Mouse (Mus musculus) intestine, postnatal 0 days (tissue): ENCODE results near the gene Grin2a. TPM values are rescaled to one million over a fixed set of nuclear protein-coding genes. Genes with fewer than 3 reads are reported as not detected.

Experiments
- ATAC-seq: fragments of 200-750 bp; cut with Nextera tagmentation; 2 replicates; pipeline ENCODE4 v1.8.0; 2017; ENCODE audit warnings: mild to moderate bottlenecking, moderate TSS enrichment, moderate library complexity
- H3K27ac ChIP-seq: fragments of 300-500 bp; sonication (generic); 2 replicates; pipeline ENCODE4 v1.5.1; 2014; ENCODE audit warnings: mild to moderate bottlenecking, low read depth, low read length, moderate library complexity
- H3K27me3 ChIP-seq: fragments of 300-500 bp; sonication (generic); replicated peaks from 2 replicates; pipeline ENCODE4 v1.6.1; 2014; ENCODE audit warnings: low read length, mixed read lengths; ENCODE audit not compliant: control insufficient read depth, insufficient read depth
- H3K36me3 ChIP-seq: fragments of 300-500 bp; sonication (generic); 2 replicates; pipeline ENCODE4 v1.6.1; 2014; ENCODE audit warnings: mild to moderate bottlenecking, moderate library complexity; ENCODE audit not compliant: control insufficient read depth, insufficient read depth
- H3K4me1 ChIP-seq: fragments of 300-500 bp; sonication (generic); replicated peaks from 2 replicates; pipeline ENCODE4 v1.6.1; 2014; ENCODE audit warnings: antibody characterized with exemption, low read length, mixed read lengths; ENCODE audit not compliant: control insufficient read depth, insufficient read depth
- H3K4me2 ChIP-seq: fragments of 300-500 bp; sonication (generic); replicated peaks from 2 replicates; pipeline ENCODE4 v1.6.1; 2014; ENCODE audit warnings: low read depth, mild to moderate bottlenecking, moderate library complexity
- H3K4me3 ChIP-seq: fragments of 300-500 bp; sonication (generic); 2 replicates; pipeline ENCODE4 v1.5.1; 2014; ENCODE audit warnings: low read depth, low read length
- H3K9ac ChIP-seq: fragments of 300-500 bp; sonication (generic); 2 replicates; pipeline ENCODE4 v1.6.1; 2014; ENCODE audit warnings: mild to moderate bottlenecking, low read depth, low read length
- H3K9me3 ChIP-seq: fragments of 300-500 bp; sonication (generic); 2 replicates; pipeline ENCODE4 v1.6.1; 2016; ENCODE audit warnings: mixed run types; ENCODE audit not compliant: control insufficient read depth
- CTCF ChIP-seq: sonication (generic); IDR thresholded peaks from 2 replicates; pipeline ENCODE4 v1.5.1; 2016; ENCODE audit warnings: low read depth, mild to moderate bottlenecking, control low read depth, antibody characterized with exemption, moderate library complexity
- WGBS: fragments of 180-500 bp; shearing (Covaris S2); extraction: QIAGEN DNeasy Blood & Tissue Kit; methylation state at CpG from one replicate; pipeline ENCODE4 v1.1.7; 2014; 5-methylcytosine and 5-hydroxymethylcytosine counted together
- polyA plus RNA-seq: library from polyadenylated mRNA; unstranded; fragments of >200 nt; fragmentation: Nextera tagmentation; extraction: Ambion mirVana; gene quantifications from 2 replicates; pipeline ENCODE4 v1.2.1, GENCODE M21; 2015

Gene Grin2a
- polyA plus RNA-seq, 1 experiment from 2014 or later, result not detected

DNA sequence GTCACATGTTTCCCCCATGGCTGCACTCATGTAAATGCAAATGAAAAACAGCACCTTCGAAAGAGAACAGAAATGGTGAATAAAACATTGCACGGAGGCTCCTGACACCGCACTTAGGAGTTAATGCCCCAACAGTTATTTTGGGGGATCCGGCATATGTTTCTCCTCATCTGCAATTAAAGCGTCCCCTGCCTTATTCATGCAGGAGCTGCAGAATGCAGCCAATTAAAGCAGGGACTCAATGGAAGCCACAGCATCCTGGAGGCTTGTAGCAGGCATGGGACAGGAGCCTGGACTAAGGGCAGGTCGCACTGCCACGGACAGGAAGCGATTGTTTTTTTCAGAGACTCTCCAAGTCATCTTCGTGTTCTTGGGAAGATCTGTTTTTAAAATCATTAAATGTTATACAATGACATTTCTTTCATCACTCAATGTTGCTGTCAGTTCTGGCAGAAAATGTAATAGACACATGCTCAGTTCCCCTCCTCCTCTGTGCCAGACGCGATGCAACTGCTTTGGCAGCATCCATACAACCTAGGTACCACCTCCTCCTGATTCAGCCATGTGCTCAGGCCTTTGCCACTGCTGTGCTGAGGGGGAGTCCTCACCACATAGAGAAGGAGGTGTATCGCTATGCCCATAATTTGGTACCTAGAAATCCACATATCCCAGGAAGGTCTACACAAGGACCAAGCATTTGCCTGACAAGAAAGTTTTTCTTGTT lies 143.9 kb downstream of the Grin2a start:
- TF ChIP-seq CTCF, result no peak
- H3K9ac ChIP-seq, result no peak overlapping the region
- H3K27ac ChIP-seq, result no peak overlapping the region
- H3K9me3 ChIP-seq, result no peaks in the 10 kb centered on the region
- ATAC-seq, result no peak
- WGBS, result 87% methylated on average over 12 of the region's 12 CpGs
- H3K27me3 ChIP-seq, result no peaks in the 10 kb centered on the region
- H3K4me1 ChIP-seq, result no peaks in the 10 kb centered on the region
- no peak overlapping the region for H3K4me2 ChIP-seq
- no peaks in the 10 kb centered on the region for H3K36me3 ChIP-seq
- no peak overlapping the region for H3K4me3 ChIP-seq

DNA sequence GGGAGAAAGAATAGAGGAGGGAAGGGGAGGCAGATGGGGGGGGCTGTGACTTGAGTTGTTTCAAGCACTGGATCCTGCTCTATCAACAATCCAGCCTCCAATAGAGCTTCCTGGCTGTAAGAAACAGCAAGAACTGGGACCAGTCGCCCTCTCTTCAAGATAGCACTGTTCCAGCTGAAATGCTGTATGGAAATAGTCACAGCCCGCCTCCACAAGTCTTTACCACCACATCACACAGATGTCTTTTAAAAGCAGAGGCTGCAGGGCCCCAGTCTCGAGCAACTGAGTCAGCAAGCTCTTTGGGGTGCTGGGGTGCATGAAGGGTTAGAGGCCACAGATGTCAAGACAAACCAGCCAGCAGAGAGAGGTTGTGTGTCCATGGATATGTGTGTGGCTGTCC lies 153.9 kb downstream of the Grin2a start:
- no peak for TF ChIP-seq CTCF
- WGBS, result 50% methylated on average over 3 of the region's 3 CpGs
- H3K9ac ChIP-seq, result no peak overlapping the region
- no peaks in the 10 kb centered on the region for H3K9me3 ChIP-seq
- H3K4me1 ChIP-seq, result no peaks in the 10 kb centered on the region
- H3K4me3 ChIP-seq, result no peak overlapping the region
- no peak for ATAC-seq
- no peaks in the 10 kb centered on the region for H3K36me3 ChIP-seq
- H3K27ac ChIP-seq, result no peak overlapping the region
- no peak overlapping the region for H3K4me2 ChIP-seq
- H3K27me3 ChIP-seq, result no peaks in the 10 kb centered on the region

DNA sequence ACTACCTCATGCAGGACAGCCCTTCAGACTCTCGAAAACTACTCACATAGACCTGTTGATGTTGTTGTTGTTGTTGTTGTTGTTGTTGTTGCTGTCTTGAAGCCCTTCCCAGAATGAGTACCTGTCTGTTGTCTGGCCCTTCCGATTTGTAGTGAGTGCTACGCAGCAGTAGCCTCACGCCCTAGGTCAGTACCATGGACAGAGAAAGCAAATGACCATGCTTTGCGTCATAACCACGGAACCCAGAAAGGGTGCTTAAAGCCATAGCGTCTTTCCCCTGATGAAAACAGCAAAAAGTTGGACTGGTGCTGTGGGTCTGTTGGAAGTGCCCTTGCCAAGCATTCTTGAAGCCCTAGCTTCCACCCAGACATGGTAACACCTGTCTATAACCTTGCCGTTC lies 158.8 kb downstream of the Grin2a start:
- whole genome bisulfite sequencing, result 33% methylated on average over 8 of the region's 8 CpGs

DNA sequence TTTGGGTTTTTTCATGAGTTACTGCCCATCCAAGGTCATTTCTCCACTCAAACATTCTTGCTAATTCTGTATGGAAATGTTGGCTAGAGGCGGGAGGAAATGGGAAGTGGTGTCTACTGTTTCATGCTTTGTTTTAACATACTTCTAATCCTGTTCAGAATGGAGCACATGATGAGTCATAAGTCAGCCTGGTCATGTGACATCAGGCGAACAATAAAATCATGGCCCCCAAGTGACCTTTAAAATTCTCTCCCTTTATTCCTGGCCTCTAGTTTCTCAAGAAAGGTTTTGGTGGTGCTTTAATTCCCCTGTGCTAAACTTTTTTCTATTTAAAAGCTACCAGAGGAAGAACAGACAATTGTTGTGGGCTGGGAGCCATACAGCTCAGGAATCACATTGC lies 161.1 kb downstream of the Grin2a start:
- ATAC-seq, result no peak

More for the DNA sequence above, 158.8 kb downstream of the Grin2a start:
- ATAC-seq, result no peak
- H3K9ac ChIP-seq, result no peak overlapping the region
- no peaks in the 10 kb centered on the region for H3K36me3 ChIP-seq
- H3K4me3 ChIP-seq, result no peak overlapping the region
- no peaks in the 10 kb centered on the region for H3K9me3 ChIP-seq
- TF ChIP-seq CTCF, result no peak
- no peaks in the 10 kb centered on the region for H3K27me3 ChIP-seq
- no peaks in the 10 kb centered on the region for H3K4me1 ChIP-seq
- no peak overlapping the region for H3K4me2 ChIP-seq
- no peak overlapping the region for H3K27ac ChIP-seq

DNA sequence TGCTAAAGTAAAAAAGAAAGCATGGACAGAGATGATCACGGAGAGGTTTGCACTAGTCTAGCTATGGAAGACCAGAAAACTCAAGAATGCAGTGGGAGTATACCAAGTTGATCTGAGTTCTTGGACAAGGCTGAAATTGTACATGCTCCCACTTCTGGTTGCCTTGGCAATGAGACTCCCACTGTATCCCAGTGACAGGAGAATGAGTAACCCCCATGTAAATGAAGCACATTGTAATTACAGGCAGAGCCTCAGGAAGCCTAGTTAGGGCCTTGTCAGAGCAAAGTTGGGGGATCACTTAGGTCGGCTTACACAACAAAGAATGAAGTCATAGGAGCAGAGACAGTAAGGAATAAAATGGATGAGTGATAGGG lies 170.3 kb downstream of the Grin2a start:
- no peaks in the 10 kb centered on the region for H3K4me1 ChIP-seq
- no peaks in the 10 kb centered on the region for H3K27me3 ChIP-seq
- no peaks in the 10 kb centered on the region for H3K36me3 ChIP-seq
- H3K9ac ChIP-seq, result no peak overlapping the region
- no peak overlapping the region for H3K4me2 ChIP-seq
- H3K9me3 ChIP-seq, result no peaks in the 10 kb centered on the region
- no peak for ATAC-seq
- no peak for TF ChIP-seq CTCF
- WGBS, result 75% methylated on average over 2 of the region's 2 CpGs
- H3K4me3 ChIP-seq, result no peak overlapping the region
- H3K27ac ChIP-seq, result no peak overlapping the region

More for the DNA sequence above, 161.1 kb downstream of the Grin2a start:
- Histone ChIP-seq H3K27me3 (no peaks in the 10 kb centered on the region), H3K9me3 (no peaks in the 10 kb centered on the region), H3K4me2 (no peak overlapping the region), H3K36me3 (no peaks in the 10 kb centered on the region), H3K27ac (no peak overlapping the region), H3K4me1 (no peaks in the 10 kb centered on the region), H3K4me3 (no peak overlapping the region), H3K9ac (no peak overlapping the region)
- WGBS, result 75% methylated on average over 2 of the region's 2 CpGs
- TF ChIP-seq CTCF, result no peak

DNA sequence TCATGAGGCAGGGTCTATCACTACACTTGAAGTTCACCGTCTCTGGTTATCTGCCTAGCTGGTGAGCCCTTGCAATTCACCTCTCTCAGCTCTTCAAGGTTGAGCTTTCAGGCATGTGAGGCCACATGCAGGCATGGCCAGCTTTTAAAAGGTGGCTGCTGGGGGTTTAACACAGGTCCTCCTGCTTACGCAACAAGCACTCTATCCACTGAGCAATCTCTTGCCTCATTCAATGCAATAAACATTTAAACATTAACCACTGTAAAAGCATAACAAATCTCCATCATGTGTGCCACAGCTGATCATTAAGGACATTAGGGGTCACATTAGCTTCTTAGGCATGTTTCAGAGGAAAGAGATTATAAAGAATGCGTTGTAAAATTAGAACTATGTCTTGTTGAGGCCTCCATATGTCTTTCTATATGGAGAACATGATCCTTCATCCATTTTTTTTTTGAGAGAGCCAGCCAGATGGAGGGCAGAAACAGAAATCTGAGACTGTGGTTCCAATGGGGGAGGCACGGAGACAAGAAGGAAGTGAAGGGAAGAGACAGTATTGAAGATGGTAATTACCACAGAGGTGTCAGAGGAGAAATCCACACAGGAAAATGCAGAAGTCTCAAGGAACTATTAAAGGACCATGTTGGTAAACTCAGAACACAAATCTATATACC lies 170.8 kb downstream of the Grin2a start:
- no peaks in the 10 kb centered on the region for H3K4me1 ChIP-seq
- H3K4me3 ChIP-seq, result no peak overlapping the region
- no peak overlapping the region for H3K27ac ChIP-seq
- no peaks in the 10 kb centered on the region for H3K36me3 ChIP-seq
- H3K9ac ChIP-seq, result no peak overlapping the region
- no peak for ATAC-seq
- H3K9me3 ChIP-seq, result no peaks in the 10 kb centered on the region
- H3K27me3 ChIP-seq, result no peaks in the 10 kb centered on the region
- 50% methylated on average over 4 of the region's 4 CpGs for WGBS
- no peak overlapping the region for H3K4me2 ChIP-seq
- TF ChIP-seq CTCF, result no peak
